In genomic region chr13:84760978-84761377, GRCm38 (mm10) we compare ENCODE assay signal across 17 mouse cellular contexts.
A peak's percentile ranks its signal among the peaks of the same experiment; 100 is the strongest.
DNase-seq lines count a peak whose midpoint lies in the region; ATAC-seq and TF ChIP-seq lines count a peak whose summit lies in the region.
"Had no signal": no experiment of that assay in that cellular context is flagged by ENCODE, and none has a peak within 500 bp of the region (broad histone marks: within the 10 kb centered on the region; RNA-seq: fewer than 3 reads in every experiment).

No protein-coding gene starts in this region.

- ATAC-seq in hindbrain, postnatal 0 days = no peak
- no peak for ATAC-seq in hindbrain, embryonic 16.5 days
- ATAC-seq in forebrain, embryonic 15.5 days (replicated peaks) = no peak
- ATAC-seq: inflammation-experienced regulatory T-cells, adult 6 months had no signal

- no peak for DNase-seq in hindbrain, postnatal 0 days (ENCODE audit: low spot score)
- DNase-seq in right cerebral cortex, postnatal 14 days = peak; percentile 50
- DNase-seq in right cerebral cortex, adult 2 months (ENCODE audit: low spot score in 2 of 2) = no peak
- no peak for DNase-seq in kidney, postnatal 10 days
- DNase-seq in spleen, adult 18-20 months = no peak
- DNase-seq: adrenal gland, adult 2 months; heart, postnatal 36 days; kidney, adult 9 months; lung, postnatal 10 days; thymus, adult 18-20 months had no signal

- H3K4me1 ChIP-seq in hindbrain, postnatal 0 days (ENCODE audit: insufficient read depth, low read length) = no peaks in the 10 kb centered on the region
- no peaks in the 10 kb centered on the region; the same call in none of the 2 replicates for H3K4me1 ChIP-seq in hindbrain, embryonic 16.5 days (ENCODE audit: control insufficient read depth, insufficient read depth, low read depth, low read length)
- H3K4me1 ChIP-seq in forebrain, embryonic 15.5 days = peaks cover 23% of the 10 kb centered on the region
- H3K4me1 ChIP-seq: heart, embryonic 12.5 days; liver, embryonic 15.5 days; megakaryocyte, embryonic 14.5 days had no signal

- WGBS in hindbrain, postnatal 0 days = 37% methylated on average over 8 of the region's 8 CpGs
- WGBS in hindbrain, embryonic 16.5 days = 40% methylated on average over 8 of the region's 8 CpGs
- 18% methylated on average over 8 of the region's 8 CpGs for WGBS in forebrain, embryonic 15.5 days

- no peaks in the 10 kb centered on the region for H3K36me3 ChIP-seq in hindbrain, postnatal 0 days (ENCODE audit: insufficient read depth, low read length)
- H3K36me3 ChIP-seq in hindbrain, embryonic 16.5 days (ENCODE audit: control insufficient read depth, insufficient read depth, low read length) = no peaks in the 10 kb centered on the region
- no peaks in the 10 kb centered on the region for H3K36me3 ChIP-seq in forebrain, embryonic 15.5 days
- H3K36me3 ChIP-seq: heart, embryonic 12.5 days; liver, embryonic 15.5 days; neural tube, embryonic 15.5 days had no signal

- peak overlapping the region; percentile 39 for H3K4me2 ChIP-seq in hindbrain, postnatal 0 days (ENCODE audit: low read depth, low read length)
- no peak overlapping the region for H3K4me2 ChIP-seq in hindbrain, embryonic 16.5 days (ENCODE audit: low read length)
- H3K4me2 ChIP-seq in forebrain, embryonic 15.5 days (replicated peaks) = no peak overlapping the region; the same call in 1 of the 2 replicates
- H3K4me2 ChIP-seq: heart, embryonic 12.5 days; liver, embryonic 15.5 days; neural tube, embryonic 15.5 days had no signal

- no peaks in the 10 kb centered on the region for H3K27me3 ChIP-seq in hindbrain, postnatal 0 days (ENCODE audit: insufficient read depth, low read length)
- no peaks in the 10 kb centered on the region for H3K27me3 ChIP-seq in hindbrain, embryonic 16.5 days (replicated peaks; ENCODE audit: control insufficient read depth, insufficient read depth, low read length)
- H3K27me3 ChIP-seq in forebrain, embryonic 15.5 days = no peaks in the 10 kb centered on the region
- H3K27me3 ChIP-seq: heart, embryonic 12.5 days; liver, embryonic 15.5 days; megakaryocyte, embryonic 14.5 days; neural tube, embryonic 15.5 days had no signal

- H3K9ac ChIP-seq in hindbrain, postnatal 0 days (replicated peaks; ENCODE audit: low read length) = no peak overlapping the region
- no peak overlapping the region for H3K9ac ChIP-seq in hindbrain, embryonic 16.5 days (ENCODE audit: low read depth, low read length)
- H3K9ac ChIP-seq in forebrain, embryonic 15.5 days (replicated peaks) = no peak overlapping the region
- H3K9ac ChIP-seq: heart, embryonic 12.5 days; liver, embryonic 15.5 days; neural tube, embryonic 15.5 days had no signal

- H3K27ac ChIP-seq in hindbrain, postnatal 0 days = 0 out of 2 replicates have a peak overlapping the region, but pooled peaks have one; percentile 41
- H3K27ac ChIP-seq in hindbrain, embryonic 16.5 days (ENCODE audit: low read depth, low read length) = no peak overlapping the region
- peak overlapping the region; percentile 79 for H3K27ac ChIP-seq in forebrain, embryonic 15.5 days (replicated peaks)
- H3K27ac ChIP-seq: liver, embryonic 15.5 days; neural tube, embryonic 15.5 days had no signal

- no peaks in the 10 kb centered on the region for H3K9me3 ChIP-seq in hindbrain, postnatal 0 days (ENCODE audit: low read length)
- no peaks in the 10 kb centered on the region for H3K9me3 ChIP-seq in hindbrain, embryonic 16.5 days (ENCODE audit: control insufficient read depth, low read length)
- H3K9me3 ChIP-seq in forebrain, embryonic 15.5 days = no peaks in the 10 kb centered on the region
- H3K9me3 ChIP-seq: heart, embryonic 12.5 days; liver, embryonic 15.5 days; megakaryocyte, embryonic 14.5 days; neural tube, embryonic 15.5 days had no signal

- no peak overlapping the region for H3K4me3 ChIP-seq in hindbrain, postnatal 0 days (ENCODE audit: low read length)
- H3K4me3 ChIP-seq in hindbrain, embryonic 16.5 days (ENCODE audit: low read length) = no peak overlapping the region
- no peak overlapping the region for H3K4me3 ChIP-seq in forebrain, embryonic 15.5 days
- H3K4me3 ChIP-seq: heart, embryonic 12.5 days; liver, embryonic 15.5 days; megakaryocyte, embryonic 14.5 days; neural tube, embryonic 15.5 days had no signal

- no peak for TF ChIP-seq CTCF in hindbrain, postnatal 0 days (IDR thresholded peaks at IDR 0.05; ENCODE audit: low read depth)
